Mouse (Mus musculus): Measurements from ENCODE around the gene Mtch1. TPM values are rescaled to one million over a fixed set of nuclear protein-coding genes. Genes with fewer than 3 reads are reported as not detected.
A peak's percentile ranks its signal among the peaks of the same experiment; 100 is the strongest.
"Not testable (repeated sequence)": the region's sequence is repeated elsewhere in the genome, so short reads cannot be mapped to it uniquely, and the experiment has no call there.

Mtch1 gene
- total RNA-seq, 2 experiments from 2014 or later, result 358 to 374 TPM

DNA sequence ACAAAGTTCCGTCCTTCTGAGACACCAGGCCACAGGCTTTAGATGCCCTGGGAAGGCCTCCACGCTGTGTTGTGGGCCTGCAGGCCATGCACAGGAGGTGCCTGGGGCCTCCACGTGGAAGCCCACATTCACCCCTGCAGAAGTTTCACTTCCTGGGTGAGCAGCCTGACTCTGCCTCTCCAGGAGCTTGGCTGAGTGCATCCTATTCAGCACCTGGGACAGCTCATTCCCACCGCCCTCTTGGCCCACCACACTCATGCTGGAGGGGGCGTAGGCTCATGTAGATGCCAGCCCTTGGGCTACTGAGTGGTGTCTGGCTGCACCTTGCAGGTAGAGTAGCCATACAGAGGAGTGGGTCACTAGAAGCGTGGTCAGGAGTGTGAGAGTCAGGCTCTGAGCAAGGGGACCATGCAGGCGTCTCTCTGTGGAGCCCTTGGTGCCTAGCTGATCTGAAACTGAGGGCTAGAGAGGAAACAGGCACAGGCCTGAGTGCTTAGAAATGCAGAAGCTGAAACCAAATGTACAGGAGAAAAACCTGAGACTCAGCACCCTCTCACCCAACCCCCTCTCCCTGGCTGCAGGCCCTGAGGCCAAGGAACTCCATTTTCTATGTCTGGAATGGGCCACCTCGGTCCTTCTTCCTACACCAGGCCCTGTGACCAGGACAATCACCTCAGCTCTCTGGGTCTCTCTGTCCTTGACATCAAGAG is 14.4 kb upstream of the Mtch1 start:
- no peak for DNase-seq

DNA sequence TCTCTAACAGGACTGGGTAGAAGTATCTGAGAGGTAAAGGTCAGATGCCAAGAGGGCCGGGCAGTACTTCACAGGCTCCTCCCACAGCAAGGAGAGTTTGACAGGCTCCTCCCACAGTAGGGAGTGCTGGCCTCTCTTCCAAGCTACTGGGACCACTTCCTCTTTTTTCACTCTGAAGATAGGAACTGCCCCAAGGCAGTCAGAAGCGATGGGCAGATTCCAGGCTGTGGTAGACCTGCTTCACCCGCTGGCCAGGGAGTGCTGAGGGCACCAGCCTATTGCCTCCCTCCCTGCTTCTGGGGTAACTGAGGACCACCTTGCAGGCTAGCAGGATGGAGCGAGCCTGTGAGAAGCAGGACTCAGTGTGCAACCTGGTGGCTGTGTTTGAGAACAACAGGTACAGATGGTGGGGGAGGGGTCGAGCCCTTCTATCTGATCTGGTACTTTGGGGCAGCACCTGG is 13.1 kb upstream of the Mtch1 start, which contains the start of gene Fgd2:
Gene Fgd2 (plus strand): TSS at position 154 of the 461 bp plus-strand sequence.
- no peak for DNase-seq

- DNase-seq, result no peak
Observed at GRCm38 (mm10) chr17:29358928-29359327, 11.2 kb upstream of the Mtch1 start.

DNA sequence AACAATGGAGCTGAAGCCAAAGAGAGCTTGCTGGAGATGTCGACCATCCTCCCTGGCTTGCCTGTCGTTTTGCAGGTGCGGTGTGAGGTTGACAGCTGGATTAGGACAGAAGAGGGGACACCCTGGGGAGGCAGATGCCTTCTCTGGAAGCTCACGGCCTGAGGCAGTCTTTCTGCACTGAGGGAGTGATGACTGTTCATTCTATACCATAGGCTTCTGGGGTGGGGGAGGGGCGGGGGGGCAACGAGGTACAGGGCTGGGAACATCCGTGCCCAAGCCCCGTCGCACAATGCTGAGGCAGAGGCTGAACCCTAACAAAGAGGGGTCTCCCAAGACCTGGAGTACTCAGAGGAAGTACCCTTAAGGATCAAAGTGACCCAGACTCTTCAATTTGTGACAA is 9.1 kb upstream of the Mtch1 start:
- DNase-seq, result no peak

GRCm38 (mm10) chr17:29356479-29356856 is 8.7 kb upstream of the Mtch1 start:
- DNase-seq, result peak; percentile 92

- peak; percentile 91 for DNase-seq
Observed at GRCm38 (mm10) chr17:29355841-29356478, 8.2 kb upstream of the Mtch1 start.

GRCm38 (mm10) chr17:29355461-29355840 is 7.7 kb upstream of the Mtch1 start:
- no peak for DNase-seq

DNA sequence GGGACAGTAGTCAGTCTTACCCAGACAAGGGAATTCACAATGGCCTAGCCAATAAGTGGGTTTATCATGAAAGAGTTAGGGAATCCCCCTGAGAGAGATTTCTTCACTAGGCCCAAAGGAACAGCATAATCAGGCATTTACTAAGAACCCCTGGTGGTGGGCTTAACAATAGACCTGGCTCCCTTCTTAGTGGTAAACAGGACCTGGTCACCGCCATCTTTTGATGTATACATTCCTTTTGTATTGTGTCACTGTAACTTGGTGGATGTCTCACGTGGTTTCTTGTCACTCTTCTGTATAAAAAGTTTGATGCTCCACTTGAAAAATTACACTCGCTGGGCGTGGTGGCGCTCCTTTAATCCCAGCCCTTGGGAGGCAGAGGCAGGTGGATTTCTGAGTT is 3.3 kb upstream of the Mtch1 start:
- not testable (repeated sequence) for DNase-seq

DNA sequence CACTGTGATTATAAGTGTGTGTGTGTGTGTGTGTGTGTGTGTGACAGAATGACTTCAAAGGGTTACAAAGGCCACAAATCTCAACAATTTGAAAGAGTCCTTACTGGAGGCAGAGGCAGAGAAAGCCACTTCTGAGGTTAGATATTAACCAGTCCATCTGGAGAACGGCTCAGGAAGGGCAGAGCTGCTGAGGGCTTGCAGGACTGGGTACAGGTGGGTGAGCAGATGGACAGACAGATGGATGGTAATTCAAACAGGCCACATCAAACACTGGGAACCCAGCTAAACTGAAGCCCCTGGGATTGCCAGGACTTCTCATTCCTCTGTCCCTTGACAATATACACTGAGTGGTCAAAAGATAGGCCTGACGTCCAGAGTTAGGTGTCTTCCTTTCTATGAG is 1.3 kb upstream of the Mtch1 start:
- no peak for DNase-seq

DNA sequence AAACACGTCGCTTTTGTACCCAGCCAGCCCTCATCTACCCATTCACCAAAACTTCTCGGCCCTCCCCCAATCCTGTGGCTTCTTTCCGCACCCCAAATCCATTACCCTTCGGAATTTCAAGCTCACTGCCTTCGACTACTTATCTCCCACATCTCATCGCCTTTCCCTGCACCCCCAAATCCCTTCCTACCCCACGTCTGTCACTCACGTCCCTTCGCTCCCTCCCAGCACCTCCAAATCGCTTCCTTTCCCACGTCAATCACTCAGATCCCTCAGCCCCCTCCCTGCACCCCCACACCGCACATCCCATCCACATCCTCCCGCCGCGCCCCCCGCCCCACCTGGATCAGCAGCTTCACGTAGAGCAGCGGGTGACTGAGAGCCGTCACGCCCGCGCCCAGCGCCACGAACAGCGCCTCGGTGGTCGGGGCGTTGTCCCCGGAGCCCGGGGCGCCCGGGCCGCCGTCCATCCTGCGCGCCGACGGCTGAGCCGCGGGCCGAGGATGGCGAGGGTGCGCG is 549 bp downstream of the Mtch1 start:
- DNase-seq, result no peak

DNA sequence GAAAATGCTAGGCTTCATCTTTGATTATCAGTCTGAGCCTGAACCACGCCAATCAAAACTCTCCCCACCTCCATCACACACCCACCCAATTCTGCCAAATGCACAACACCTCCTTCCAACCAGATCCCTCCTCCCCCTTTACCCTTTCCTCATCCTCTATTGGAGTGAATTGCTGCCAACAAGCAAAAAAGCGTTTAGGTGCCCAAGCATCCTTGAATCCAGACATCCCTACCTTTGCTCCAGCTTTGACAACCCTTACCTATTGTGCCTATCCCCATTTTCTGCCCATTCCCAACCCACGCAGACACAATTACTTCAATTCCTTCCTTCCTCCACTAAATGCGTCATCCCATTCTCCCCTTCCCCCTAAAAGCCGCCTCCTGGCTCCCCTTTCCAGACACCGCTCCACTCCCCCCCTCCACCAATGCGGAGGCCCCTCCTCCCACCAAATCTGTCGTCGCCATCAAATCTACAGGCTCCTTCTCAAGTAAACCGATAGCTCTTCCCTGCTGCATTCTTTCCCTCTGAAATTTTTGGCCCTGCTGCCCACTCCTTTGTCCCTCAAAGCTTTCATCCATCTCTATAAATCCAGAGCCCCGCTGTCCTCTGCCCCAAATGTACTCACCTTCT is 1.1 kb downstream of the Mtch1 start:
- DNase-seq, result peak; percentile 65

- no peak for DNase-seq
Observed at GRCm38 (mm10) chr17:29345272-29345671, 2.5 kb downstream of the Mtch1 start.

- DNase-seq, result no peak
Observed at GRCm38 (mm10) chr17:29343241-29343640, 4.5 kb downstream of the Mtch1 start.

GRCm38 (mm10) chr17:29342010-29342910 is 5.5 kb downstream of the Mtch1 start:
- DNase-seq, result peak; percentile 80

DNA sequence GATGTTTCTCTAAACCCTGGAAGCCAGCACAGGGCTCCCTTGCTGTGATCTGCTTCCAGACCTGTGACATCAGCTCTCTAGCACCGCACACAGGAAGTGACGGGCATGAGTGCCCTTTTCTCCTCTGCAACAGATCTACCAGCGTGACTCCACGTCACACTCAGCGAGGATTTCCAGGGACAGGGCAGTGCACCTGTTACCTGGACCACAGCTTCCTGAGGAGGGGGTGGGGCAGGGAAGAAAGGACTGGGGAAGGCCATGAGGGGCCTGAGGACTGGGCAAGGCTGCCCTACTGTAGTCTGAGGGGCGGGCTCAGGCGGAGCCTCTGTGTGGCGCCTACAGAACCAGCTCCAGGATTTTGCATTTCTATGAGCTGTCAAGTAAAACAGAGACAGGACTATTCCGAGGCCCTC is 6.1 kb downstream of the Mtch1 start:
- DNase-seq, result peak; percentile 71

GRCm38 (mm10) chr17:29340406-29341261 is 7.1 kb downstream of the Mtch1 start:
- no peak for DNase-seq

- DNase-seq, result peak; percentile 58
Observed at GRCm38 (mm10) chr17:29339170-29339768, 8.5 kb downstream of the Mtch1 start.

GRCm38 (mm10) chr17:29337979-29338823 is 9.5 kb downstream of the Mtch1 start:
- DNase-seq, result no peak

GRCm38 (mm10) chr17:29336266-29336990 is 11.3 kb downstream of the Mtch1 start:
- DNase-seq, result no peak

Measured in heart, postnatal 4 days (tissue).